Mouse (Mus musculus) adipocyte (in vitro differentiated cells): Measurements from ENCODE around the gene Arrb1.

Experiments used
- DNase-seq: peaks from one replicate; pipeline ENCODE4 v3.0.0-alpha.2; 2016; ENCODE audit warnings: low spot score

Arrb1 gene

DNA sequence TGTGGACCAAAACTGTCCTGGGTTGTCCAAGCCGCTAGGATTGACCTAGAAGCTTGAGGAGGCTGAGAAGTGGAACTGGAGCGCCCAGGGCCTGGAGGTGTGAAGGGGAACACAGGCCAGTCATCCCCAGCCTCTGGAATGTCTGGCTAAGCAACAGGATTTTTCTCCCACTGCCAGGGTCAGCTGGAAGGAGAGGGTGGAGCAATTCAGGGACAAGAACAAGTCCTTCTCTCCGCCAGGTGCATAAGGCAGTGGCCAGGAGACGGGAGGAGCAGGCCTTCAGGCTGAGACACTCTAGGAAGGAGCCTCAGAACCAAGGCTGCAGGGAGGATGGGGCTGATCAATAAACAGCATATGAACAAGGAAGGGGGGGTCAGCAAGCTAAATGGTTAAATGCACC lies 3.2 kb downstream of the Arrb1 start:
- DNase-seq, result no peak

DNA sequence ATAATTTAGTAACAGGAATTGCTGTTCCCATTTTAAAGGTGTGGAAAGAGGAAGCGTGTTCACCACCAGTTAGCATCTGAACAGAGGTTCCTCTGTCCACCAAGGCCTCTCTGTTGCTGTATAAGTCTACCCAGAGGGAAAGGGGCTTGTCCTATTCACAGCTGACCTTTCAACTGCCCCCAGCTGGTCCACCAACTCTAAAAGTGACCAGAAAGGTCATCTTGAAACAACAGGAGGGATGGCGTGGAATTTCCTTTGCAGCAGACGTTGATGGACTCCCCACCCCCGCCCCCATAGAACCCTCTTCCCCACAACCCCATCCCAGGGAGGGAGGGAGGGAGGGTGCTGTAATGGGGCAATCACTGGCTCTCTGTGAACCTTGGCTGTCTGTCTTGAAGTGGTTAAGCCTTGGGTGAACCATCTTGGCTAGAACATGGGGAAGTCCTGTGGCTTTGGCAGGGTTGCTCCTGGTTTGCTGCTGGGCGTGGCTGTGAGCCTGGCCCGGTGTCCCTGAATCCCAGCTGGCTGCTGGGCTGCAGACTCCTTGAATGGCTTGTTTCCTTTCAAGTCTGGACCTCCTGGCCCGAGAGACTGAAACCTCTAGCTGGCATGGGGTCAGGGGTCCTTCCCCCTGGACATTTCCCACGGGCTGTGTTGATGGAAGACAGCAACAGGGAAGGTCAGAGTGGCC lies 4.1 kb downstream of the Arrb1 start:
- peak; percentile 83 for DNase-seq

DNA sequence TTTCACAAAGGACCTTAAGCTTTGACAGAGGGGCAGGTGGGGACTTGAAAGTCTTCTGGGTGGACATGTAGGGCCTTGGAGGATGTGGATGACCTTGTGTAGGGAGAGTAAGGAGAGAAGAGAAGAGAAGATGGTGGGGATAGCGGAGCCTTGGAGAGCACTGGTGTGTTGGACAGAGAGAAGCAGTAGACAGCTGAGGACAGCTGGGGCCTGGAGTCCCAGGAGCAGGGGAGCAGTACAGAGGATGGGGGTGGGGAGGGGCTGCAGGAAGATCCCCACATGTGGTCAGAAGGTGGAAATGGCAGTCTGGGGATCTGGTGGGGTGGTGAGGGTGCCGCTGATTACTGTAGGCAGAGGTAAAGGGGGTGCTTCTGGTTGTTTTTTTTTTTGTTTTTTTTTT lies 4.8 kb downstream of the Arrb1 start:
- no peak for DNase-seq

DNA sequence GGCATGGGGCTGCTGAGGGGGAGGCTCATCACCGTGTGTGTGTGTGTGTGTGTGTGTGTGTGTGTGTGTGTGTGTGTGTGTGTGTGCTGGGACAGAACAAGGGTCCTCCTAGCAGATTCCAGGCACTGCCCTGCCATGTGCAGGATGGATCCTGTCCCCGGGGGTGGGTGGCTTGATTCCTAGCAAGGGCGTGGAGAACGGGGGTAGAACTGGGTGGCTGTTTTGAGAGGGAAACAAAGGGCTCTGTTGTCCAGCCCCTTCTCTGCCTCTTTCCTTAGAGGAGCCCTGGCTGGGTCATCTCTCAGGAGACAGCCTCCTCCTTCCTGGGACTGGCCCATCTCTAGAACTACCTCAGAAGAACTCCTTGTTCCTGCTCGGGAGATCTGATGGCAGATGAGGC lies 5.9 kb downstream of the Arrb1 start:
- no peak for DNase-seq

DNA sequence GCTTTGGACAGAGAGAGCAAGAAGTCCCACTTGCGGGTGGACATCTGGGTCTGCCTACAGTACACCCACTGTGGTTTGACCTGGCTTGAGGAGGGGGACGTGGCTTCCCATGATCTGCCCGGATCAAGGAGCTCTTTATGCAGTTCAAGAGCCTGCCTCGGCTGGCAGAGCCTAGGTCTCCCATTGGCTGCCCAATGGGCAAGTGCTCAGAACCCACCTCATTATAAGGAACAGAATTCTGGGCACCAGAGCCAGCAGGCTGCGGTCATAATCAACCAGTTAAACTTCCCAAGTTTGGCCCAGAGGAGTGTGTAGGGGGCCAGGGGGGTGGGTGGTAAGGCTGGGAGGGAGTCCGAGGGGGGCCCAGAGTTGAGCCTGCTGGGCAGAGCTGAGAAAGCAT lies 9.0 kb downstream of the Arrb1 start:
- DNase-seq, result no peak

DNA sequence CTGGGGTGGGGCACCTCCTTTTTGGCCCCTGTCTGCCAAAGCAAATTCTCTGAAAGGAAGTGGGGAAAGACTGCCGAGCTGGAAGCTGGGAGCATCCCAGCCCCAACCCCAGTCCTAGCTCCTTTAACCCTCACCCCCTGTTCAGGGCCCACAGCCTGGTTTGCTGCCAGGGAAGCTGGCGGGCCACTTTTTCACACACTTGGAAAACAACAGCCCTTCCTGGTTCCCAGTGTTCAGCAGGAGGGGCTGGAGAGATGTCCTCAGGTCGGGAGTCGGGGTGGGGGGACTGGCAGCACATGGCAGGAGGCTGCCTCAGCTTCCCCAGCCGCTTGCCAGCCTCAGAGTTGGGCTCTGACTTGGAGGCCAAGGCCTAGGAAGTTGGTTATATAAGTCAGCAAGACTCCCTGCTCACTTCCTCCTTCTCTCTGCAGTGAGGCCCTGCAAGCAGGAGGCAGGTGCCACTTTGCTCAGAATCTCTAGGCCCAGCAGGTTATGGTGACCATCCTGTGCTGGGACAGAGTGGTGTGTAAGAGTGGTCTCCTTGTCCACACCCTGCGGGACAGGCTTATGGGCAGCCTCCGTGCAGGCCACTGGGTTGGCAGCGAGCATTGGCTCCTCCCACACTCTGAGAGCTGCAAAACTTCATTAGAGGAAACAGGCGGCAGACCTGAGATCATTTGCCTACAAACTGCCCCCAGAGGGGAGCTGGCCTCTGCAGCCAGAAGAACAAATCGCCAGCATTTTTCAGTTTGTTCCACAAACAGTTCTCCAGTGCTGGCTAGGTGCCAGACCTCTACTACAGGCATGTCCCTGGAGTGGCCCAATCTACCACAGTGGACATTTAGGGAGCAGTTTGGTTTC lies 10.8 kb downstream of the Arrb1 start:
- DNase-seq, result peak; percentile 79

DNA sequence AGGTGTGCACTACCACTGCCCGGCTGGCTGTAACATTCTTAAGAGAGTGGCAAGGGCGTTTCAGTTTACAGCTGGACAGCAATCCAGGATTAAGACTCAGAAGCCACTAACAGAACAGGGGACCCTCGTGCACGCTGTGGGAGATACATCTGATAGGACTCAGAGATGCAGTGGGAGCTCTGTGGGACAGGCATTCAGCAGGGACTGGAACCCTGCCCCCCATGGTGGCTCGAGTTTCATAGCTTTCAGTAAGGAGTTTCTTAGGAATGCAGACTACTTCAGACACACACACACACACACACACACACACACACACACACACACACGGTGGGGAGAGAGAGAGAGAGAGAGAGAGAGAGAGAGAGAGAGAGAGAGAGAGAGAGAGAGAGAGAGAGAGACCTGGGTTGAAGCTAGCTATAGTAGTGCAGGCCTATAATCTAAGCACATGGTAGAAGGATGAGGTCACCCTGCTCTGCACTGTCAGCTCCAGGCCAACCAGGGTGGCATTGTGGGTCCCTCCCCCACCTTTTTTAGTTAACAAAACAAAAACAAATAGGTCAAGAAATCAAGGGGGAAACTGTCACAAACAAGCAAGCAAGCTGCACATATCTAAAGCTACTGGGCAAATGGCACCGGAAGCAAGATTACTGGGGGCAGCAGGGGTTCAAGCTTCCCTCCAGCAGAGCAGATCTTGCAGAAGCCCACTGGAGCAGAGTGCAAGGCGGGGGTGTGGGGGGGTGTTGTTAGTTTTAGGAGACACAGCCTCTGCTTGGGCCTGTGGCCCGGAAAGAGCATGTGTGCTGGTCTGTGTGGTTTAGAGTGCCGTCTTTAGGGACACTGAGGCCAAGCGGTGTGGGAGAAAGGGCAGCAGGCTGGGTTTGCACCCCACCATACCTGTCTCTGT lies 12.6 kb downstream of the Arrb1 start:
- DNase-seq, result peak; percentile 66

DNA sequence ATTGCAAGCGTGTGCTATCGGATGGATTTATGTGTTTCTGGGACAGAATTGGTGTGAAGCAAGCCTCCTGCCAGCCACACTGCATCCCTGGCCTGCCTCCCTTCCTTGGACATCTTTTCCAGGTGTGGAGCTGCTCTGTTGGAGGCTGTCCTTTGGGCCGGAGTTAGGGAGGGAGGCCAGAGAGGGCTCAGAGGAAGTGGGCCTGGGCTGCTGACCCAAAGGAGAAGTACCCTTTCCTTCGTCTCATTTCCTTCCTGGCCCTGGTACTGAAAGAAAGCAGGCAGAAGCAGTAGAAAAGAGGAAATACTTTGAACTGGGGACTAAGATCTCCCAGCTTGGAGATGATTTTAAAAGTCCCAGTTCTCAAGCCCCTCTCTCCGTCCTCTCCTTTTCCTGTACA lies 14.4 kb downstream of the Arrb1 start:
- DNase-seq, result no peak

DNA sequence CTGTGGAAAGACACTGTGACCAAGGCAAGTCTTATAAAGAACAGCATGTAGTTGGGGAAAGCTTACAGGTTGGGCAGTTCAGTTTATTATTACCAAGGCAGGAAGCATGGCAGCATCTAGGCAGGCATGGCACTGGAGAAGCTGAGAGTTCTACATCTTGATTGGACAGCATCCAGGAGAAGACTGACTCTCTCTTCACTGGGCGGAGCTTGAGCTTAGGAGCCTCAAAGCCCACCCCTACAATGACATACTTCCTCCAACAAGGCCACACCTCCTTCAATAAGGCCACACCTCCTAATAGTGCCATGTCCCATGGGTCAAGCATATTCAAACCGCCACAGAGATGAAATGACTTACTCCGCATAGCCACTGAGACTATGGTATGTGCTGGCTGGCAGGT lies 16.4 kb downstream of the Arrb1 start:
- no peak for DNase-seq

DNA sequence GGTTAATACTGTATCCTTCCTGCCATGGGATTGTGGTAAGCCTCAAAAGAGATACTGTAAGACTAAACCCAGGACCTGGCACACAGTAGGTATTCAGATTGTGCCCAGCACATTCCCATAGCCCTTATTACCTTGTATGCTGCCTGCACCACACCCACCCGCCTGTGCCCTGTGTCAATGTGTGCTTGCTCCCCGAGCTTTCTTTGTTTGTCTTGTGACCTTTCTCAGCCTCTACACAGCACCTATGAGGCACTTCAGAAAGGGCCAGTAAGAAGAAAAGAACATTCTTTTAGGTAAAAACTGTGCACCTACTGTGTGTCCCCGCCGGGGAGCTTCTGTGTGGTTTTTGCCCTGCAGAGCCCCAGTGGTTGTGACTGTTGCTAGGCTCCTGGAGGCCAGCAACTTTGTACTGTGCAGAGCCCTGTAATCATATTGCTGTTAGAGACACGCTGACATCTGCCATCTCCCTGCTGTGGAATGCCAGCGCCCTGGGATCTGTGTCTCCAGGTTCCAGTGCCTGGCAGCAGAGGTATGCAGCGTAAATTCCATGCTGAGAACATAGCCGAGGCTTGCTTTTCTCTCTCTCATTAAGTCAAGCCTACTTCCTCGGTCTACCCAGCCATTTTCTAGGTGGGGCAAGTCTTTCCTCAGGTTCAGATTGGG lies 18.1 kb downstream of the Arrb1 start:
- no peak for DNase-seq

DNA sequence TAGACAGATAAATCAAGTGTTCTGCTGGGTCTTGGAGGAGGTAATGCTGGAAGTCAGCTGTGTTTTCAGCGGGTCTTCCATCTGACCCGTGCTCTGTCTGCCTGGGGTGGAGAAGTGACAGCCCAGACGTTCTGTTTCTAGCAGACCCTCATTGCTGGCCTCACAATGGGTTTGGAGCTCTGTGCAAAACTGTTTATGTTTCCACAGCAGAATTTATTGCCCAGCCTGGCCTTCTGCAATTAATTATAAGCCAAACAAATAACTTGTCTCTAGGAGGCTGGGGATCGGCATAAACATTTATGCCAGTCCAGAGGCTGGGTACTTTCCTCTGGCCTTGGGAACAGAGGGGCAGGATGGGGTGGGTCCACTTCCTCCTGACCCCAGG lies 18.6 kb downstream of the Arrb1 start:
- DNase-seq, result no peak

DNA sequence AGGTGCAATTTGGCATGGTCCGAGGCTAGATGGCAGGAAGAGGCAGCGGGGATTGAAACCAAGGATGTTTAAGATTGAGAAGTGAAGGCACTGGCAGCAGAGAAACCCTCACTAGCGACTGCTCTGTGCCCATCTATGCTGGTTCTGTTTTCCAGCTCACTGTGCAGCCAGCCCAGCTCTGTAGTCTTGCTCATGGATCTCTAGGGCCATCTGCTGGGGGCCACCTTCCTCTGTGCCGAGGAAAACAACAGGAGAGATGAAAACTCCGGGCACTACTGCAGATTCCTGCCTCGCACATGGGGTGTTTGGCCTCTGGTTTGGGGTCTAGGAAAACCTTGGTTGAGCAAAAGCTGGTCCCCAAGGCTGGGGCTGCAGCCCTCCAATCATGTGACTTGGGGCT lies 20.6 kb downstream of the Arrb1 start:
- DNase-seq, result peak; percentile 57

DNA sequence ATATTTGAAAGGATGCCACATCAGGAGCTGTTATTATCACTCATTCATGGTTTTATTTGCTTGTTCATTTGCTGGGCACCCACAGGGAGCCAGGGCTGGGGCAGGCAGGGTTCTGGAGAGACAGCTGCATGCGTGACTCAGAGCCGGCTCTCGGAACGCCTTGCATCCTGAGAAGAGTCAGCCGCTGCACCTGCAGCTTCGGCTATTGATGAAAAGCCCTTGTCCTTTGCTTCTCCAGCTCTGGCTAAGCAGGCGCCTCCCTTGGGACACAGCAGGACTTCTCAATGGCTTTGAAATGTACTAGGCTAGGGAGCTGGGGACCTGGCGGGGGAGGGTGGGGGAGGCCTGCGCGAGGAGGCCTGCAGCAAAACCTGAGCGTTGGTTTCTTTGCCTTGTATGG lies 23.8 kb downstream of the Arrb1 start:
- no peak for DNase-seq

DNA sequence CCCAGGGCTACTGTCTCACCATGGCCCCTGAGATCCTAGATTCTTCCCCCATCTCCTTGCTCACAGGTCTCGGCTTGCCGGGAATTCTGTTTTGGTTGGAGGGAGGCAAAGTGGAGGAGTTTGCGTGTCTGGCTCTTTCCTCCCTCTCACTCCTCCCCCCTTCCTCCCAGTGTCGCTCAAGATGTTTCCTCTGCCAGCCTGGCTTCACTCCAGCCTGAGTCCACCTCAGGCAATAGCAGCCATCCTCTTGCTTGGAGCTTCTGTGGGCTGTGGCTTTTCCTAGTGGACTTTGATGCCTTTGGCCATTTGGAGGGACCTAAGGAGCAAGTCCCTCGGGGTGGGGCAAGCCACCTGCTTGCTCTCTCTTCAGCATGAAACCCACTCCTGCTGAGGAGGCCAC lies 27.2 kb downstream of the Arrb1 start:
- DNase-seq, result no peak

DNA sequence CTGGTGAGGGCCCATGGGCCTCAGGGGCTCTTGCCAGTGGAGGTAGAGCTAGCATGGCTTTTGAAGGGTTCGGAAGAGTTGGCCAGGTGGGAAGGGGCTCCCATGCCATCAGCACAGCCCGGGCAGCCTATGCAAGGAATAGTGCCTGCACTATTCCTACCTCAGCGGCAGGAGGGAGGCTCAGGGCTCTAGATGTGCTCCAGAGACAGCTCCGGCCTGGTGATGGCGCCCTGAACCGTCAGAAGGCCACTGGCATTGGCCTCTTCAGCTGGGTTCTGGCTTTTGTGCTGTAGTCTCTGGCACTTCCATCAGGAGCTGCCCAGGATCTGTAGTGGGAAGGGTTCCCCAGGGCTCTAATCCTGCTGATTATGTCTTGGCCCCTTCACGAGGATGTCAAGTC lies 28.0 kb downstream of the Arrb1 start:
- no peak for DNase-seq

DNA sequence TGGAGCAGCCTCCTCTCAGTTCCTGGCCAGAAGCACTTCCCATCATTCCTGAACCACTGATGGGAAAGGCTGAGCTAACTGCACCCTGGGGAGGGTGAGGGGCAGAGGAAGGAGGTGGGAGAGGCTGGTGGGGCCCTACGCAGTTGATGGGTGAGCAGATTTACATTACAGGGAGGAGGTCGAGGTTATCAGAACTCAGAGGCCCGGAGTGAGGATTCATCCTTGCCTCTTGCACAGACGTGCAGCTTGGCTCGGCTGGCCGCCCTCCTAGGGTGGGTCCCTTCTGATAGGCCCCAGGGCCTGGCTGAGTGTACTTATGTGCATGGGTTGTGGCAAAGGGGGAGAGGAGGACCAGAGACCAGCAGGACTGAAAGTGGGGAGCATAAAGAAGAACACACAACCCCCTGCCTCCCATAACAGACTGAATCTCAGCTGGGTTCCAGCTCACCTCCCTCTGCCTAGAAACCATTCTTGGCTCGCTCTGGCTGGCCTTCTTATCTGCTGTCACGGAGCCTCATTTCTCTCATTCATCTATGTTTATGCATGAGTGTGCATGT lies 30.1 kb downstream of the Arrb1 start:
- DNase-seq, result no peak

DNA sequence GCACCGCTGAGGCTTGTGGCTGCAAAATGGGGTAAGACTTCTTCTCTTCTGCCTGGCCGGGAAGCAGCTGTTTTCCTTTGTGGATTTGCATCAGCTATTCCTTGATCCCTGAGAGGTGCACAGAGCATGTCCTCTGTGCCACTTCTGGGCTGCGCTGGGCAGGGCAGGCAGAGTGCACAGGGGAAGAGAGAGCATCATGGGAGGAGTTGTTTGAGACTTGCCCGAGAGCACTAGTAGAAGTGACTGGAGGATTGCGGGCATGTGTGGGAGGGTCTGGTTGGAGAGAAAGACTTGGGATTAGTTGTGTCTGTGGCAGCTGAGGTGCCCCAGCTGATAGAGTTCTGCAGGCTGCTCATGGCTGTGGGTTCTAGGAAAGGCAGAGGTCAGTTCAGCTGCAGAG lies 35.4 kb downstream of the Arrb1 start:
- no peak for DNase-seq

DNA sequence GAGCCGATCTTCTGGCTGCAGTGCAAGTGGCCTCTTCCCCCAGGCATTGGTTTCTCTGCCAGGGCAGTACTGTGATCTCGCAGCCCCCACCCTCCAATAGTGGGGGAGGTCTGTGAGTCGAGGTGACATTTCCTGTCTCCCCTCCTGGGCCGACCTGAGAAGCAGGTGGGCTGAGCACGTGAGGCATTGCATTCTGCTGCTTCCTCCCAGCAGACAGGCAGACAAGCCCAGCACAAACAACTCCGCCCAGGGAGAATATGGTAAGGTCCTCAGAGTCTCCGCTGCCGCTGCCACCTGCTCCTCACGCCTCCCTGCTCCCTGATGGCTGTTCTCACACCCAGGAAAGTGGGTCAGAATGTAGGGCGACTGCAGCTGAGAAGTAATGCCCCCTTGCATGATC lies 37.7 kb downstream of the Arrb1 start:
- DNase-seq, result no peak

DNA sequence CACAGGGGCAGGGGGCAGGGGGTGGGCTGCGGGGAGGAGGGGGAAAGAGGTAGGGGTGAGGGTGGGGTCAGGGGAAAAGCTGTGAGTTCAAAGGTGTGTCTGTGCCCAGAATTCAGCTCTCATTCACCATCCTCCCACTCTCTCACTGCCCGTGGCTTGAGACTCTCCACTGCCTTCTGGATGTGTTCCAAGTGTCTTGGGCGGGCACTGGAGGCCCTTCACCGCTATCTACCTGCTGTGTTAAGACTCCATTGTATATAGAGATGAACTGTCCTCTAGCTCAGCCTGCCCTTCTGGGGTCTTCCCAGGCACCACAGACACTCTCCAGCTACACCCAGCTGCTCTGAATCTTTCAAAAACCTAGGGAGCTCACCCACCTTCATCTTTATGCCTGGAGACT lies 38.1 kb downstream of the Arrb1 start:
- no peak for DNase-seq

DNA sequence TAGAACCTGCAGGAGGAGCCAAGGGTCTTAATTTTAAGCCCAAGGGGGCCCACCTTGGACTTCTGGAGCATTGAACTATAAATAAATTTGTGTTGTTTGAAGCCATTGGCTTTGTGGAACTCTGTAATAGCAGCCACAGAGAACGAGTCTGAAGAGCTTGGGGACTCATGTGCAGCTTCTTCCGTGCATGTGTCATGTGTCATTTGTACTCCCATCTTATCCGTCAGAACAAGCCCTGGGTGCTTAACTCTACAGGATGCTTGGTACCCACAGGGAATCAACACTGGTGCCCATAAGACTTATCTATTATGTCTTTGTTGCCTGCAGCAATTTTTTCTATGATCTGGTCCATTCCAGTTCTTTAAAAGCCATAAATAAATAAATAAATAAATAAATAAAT lies 43.0 kb downstream of the Arrb1 start:
- DNase-seq, result no peak

DNA sequence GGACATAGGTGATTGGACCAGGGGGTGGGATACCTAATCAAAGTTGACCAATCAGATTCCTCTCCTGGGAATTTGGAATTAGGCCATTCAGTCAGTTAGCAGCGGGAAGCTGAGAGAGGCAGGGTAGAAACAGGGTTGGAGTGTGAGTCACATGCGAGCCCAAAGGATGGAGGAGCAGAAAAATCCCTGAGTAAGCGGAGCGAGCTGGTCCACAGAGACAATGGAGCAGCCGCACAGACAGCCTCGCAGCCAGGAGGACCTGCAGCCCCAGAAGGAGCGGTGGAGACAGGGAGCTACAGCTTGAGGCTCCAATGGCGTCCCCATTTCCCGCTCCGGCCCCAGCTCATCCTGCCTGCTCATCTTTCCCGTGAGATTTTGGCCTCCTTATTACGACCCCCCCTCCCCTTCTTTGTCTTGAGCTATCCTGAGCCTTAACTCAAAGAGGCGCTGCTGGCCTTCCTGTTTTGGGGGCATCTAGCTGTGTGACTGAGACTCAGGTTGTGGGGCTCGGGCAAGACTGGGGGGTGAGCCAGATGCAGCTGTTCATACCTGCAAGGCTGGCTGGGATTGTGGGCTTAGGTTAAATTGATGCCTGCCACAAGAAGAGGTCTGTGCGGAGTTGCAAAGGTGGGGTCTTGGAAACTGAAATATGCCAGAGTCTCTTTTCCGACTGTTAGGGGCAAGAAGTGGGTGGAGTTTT lies 44.4 kb downstream of the Arrb1 start:
- no peak for DNase-seq
